Mouse (Mus musculus) A20 (cell line): ENCODE results near the gene Cilp2.

Experiments
- DNase-seq: peaks from one replicate; pipeline ENCODE4 v3.0.0-alpha.2; 2011; ENCODE audit warnings: low read depth, low spot score

The Cilp2 gene

GRCm38 (mm10) chr8:69887289-69888243, at the start of gene Cilp2:
TSS of gene Cilp2 (minus strand) at chr8:69887687.
- DNase-seq = peak; percentile 57

GRCm38 (mm10) chr8:69936050-69936794, 48.7 kb upstream of the Cilp2 start:
- no peak for DNase-seq

GRCm38 (mm10) chr8:69935431-69935830, 47.9 kb upstream of the Cilp2 start:
- no peak for DNase-seq

GRCm38 (mm10) chr8:69934582-69934981, 47.1 kb upstream of the Cilp2 start:
- DNase-seq = no peak

- no peak for DNase-seq
These were observed 46.3 kb upstream of the Cilp2 start for GRCm38 (mm10) chr8:69933811-69934210.

- DNase-seq = no peak
These were observed 39.4 kb upstream of the Cilp2 start for GRCm38 (mm10) chr8:69926901-69927300.

GRCm38 (mm10) chr8:69923986-69924385, 36.5 kb upstream of the Cilp2 start:
- DNase-seq = no peak

- no peak for DNase-seq
These were observed 33.7 kb upstream of the Cilp2 start for GRCm38 (mm10) chr8:69921141-69921540.

- DNase-seq = peak; percentile 86
These were observed 32.6 kb upstream of the Cilp2 start for GRCm38 (mm10) chr8:69919876-69920662.

- DNase-seq = peak; percentile 90
These were observed 31.5 kb upstream of the Cilp2 start for GRCm38 (mm10) chr8:69919010-69919409.

GRCm38 (mm10) chr8:69918506-69918905, 31.0 kb upstream of the Cilp2 start:
- DNase-seq = no peak

GRCm38 (mm10) chr8:69915748-69916147, 28.3 kb upstream of the Cilp2 start:
- DNase-seq = no peak

- DNase-seq = no peak
These were observed 27.0 kb upstream of the Cilp2 start for GRCm38 (mm10) chr8:69914526-69914925.

- no peak for DNase-seq
These were observed 25.1 kb upstream of the Cilp2 start for GRCm38 (mm10) chr8:69912478-69913074.

- DNase-seq = no peak
These were observed 24.4 kb upstream of the Cilp2 start for GRCm38 (mm10) chr8:69911917-69912316.

- no peak for DNase-seq
These were observed 19.6 kb upstream of the Cilp2 start for GRCm38 (mm10) chr8:69907106-69907505.

- no peak for DNase-seq
These were observed 18.8 kb upstream of the Cilp2 start for GRCm38 (mm10) chr8:69906260-69906659.

- no peak for DNase-seq
These were observed 16.6 kb upstream of the Cilp2 start for GRCm38 (mm10) chr8:69904096-69904495.

- DNase-seq = peak; percentile 99
These were observed 15.6 kb upstream of the Cilp2 start for GRCm38 (mm10) chr8:69903063-69903542.

- DNase-seq = no peak
These were observed 14.9 kb upstream of the Cilp2 start, which contains the start of the genes Tssk6, Ndufa13 and Yjefn3 for GRCm38 (mm10) chr8:69902163-69903062. TSS of gene Tssk6 (plus strand) at chr8:69902184. TSS of gene Ndufa13 (minus strand) at chr8:69902558. TSS of gene Yjefn3 (minus strand) at chr8:69902712.
